Mouse (Mus musculus) kidney, adult 2 months (tissue): ENCODE results near the gene Amdhd2. TPM values are rescaled to one million over a fixed set of nuclear protein-coding genes. Genes with fewer than 3 reads are reported as not detected.

Source experiments
- DNase-seq: peaks from one replicate; pipeline ENCODE4 v3.0.0; 2021
- H3K27ac ChIP-seq: fragments of 200-500 bp; 2 replicates; pipeline ENCODE4 v1.5.1; 2012; ENCODE audit warnings: low read depth, low read length, control low read depth, inconsistent platforms; ENCODE audit not compliant: insufficient read depth
- H3K27me3 ChIP-seq: fragments of 200-500 bp; replicated peaks from 2 replicates; pipeline ENCODE4 v1.6.1; 2012; ENCODE audit warnings: mild to moderate bottlenecking, moderate library complexity, low read length, inconsistent platforms; ENCODE audit not compliant: control insufficient read depth, insufficient read depth
- H3K36me3 ChIP-seq: fragments of 200-500 bp; 2 replicates; pipeline ENCODE4 v1.6.1; 2012; ENCODE audit warnings: mild to moderate bottlenecking, moderate library complexity, low read length, inconsistent platforms; ENCODE audit not compliant: control insufficient read depth, insufficient read depth
- H3K4me1 ChIP-seq: fragments of 200-500 bp; 2 replicates; pipeline ENCODE4 v1.6.1; 2011; ENCODE audit warnings: low read length; ENCODE audit not compliant: control insufficient read depth, insufficient read depth
- H3K4me3 ChIP-seq: fragments of 200-500 bp; 2 replicates; pipeline ENCODE4 v1.5.1; 2011; ENCODE audit warnings: mild to moderate bottlenecking, low read depth, low read length, control low read depth; ENCODE audit not compliant: insufficient read depth
- CTCF ChIP-seq: fragments of 200-500 bp; conservative IDR thresholded peaks from 2 replicates; pipeline ENCODE4 v1.5.1; 2011; ENCODE audit warnings: low read depth, mild to moderate bottlenecking, control low read depth, low read length, moderate library complexity, mixed read lengths; ENCODE audit not compliant: insufficient read depth, insufficient read length
- POLR2A ChIP-seq: fragments of 200-500 bp; IDR thresholded peaks from one replicate; pipeline ENCODE4 v1.6.1; 2011; ENCODE audit warnings: low read depth, low read length, control low read depth
- WGBS: fragments of 180-500 bp; shearing (Covaris S2); methylation state at CpG from one replicate; pipeline ENCODE4 v1.1.7; 2018; 5-methylcytosine and 5-hydroxymethylcytosine counted together
- polyA plus RNA-seq: library from polyadenylated mRNA; depleted of rRNA; stranded (reverse); fragments of >200 nt; gene quantifications from 2 replicates; pipeline ENCODE4 v1.2.3, GENCODE M21; 2012; rRNA removed

The Amdhd2 gene
- 124 and 136 TPM in 2 replicates for polyA plus RNA-seq

- H3K27me3 ChIP-seq: no peaks in the 10 kb centered on the region
- TF ChIP-seq POLR2A: no peak
- TF ChIP-seq CTCF: no peak
- under 1% methylated on average over 47 of the region's 47 CpGs for WGBS
Observed at GRCm38 (mm10) chr17:24163176-24163962, at the start of gene Amdhd2. Gene Amdhd2, minus strand, starts transcription at chr17:24163766.

GRCm38 (mm10) chr17:24213186-24213585, 49.6 kb upstream of the Amdhd2 start:
- H3K27ac ChIP-seq: no peak overlapping the region
- TF ChIP-seq CTCF (no peak), POLR2A (no peak)
- H3K27me3 ChIP-seq: no peaks in the 10 kb centered on the region
- no peak for DNase-seq
- 0 out of 2 replicates have a peak, but pooled peaks cover 4% of the 10 kb centered on the region for H3K4me1 ChIP-seq
- no peak overlapping the region for H3K4me3 ChIP-seq
- no peaks in the 10 kb centered on the region for H3K36me3 ChIP-seq
- WGBS: 81% methylated on average over 6 of the region's 6 CpGs

More at GRCm38 (mm10) chr17:24163176-24163962, at the start of gene Amdhd2:
- peak within 1 kb of the TSS; percentile 84 for H3K27ac ChIP-seq
- peak; percentile 99 for DNase-seq
- peaks cover 18% of the 10 kb centered on the region for H3K4me1 ChIP-seq
- peak within 1 kb of the TSS; percentile 88 for H3K4me3 ChIP-seq
- no peaks in the 10 kb centered on the region for H3K36me3 ChIP-seq

- DNase-seq: no peak
- TF ChIP-seq POLR2A (no peak), CTCF (no peak)
- Histone ChIP-seq H3K36me3 (no peaks in the 10 kb centered on the region), H3K4me3 (no peak overlapping the region), H3K4me1 (0 out of 2 replicates have a peak, but pooled peaks cover 4% of the 10 kb centered on the region), H3K27me3 (no peaks in the 10 kb centered on the region), H3K27ac (no peak overlapping the region)
- WGBS: 48% methylated on average over 5 of the region's 5 CpGs
Observed at GRCm38 (mm10) chr17:24212441-24213018, 49.0 kb upstream of the Amdhd2 start.

- Histone ChIP-seq H3K27me3 (no peaks in the 10 kb centered on the region), H3K4me1 (0 out of 2 replicates have a peak, but pooled peaks cover 4% of the 10 kb centered on the region), H3K27ac (no peak overlapping the region), H3K4me3 (peak overlapping the region; percentile 41), H3K36me3 (no peaks in the 10 kb centered on the region)
- 16% methylated on average over 37 of the region's 37 CpGs for WGBS
- peak; percentile 75 for DNase-seq
- no peak for TF ChIP-seq POLR2A
- TF ChIP-seq CTCF: 0 out of 2 replicates have a peak, but pooled peaks have one; percentile 11
Observed at GRCm38 (mm10) chr17:24211631-24212440, 48.3 kb upstream of the Amdhd2 start.

- WGBS: 86% methylated on average over 3 of the region's 3 CpGs
- Histone ChIP-seq H3K4me3 (no peak overlapping the region), H3K27me3 (no peaks in the 10 kb centered on the region), H3K36me3 (no peaks in the 10 kb centered on the region), H3K27ac (no peak overlapping the region), H3K4me1 (peaks cover 8% of the 10 kb centered on the region; the same call in 1 of the 2 replicates)
- no peak for DNase-seq
- TF ChIP-seq POLR2A (no peak), CTCF (no peak)
Observed at GRCm38 (mm10) chr17:24210591-24210990, 47.0 kb upstream of the Amdhd2 start.

GRCm38 (mm10) chr17:24209916-24210240, 46.3 kb upstream of the Amdhd2 start:
- peaks cover 8% of the 10 kb centered on the region; the same call in 1 of the 2 replicates for H3K4me1 ChIP-seq

More at GRCm38 (mm10) chr17:24209916-24210240, 46.3 kb upstream of the Amdhd2 start:
- no peak overlapping the region for H3K4me3 ChIP-seq
- H3K27me3 ChIP-seq: no peaks in the 10 kb centered on the region
- no peaks in the 10 kb centered on the region for H3K36me3 ChIP-seq
- no peak for TF ChIP-seq CTCF
- TF ChIP-seq POLR2A: no peak
- H3K27ac ChIP-seq: no peak overlapping the region
- 93% methylated on average over 3 of the region's 3 CpGs for WGBS
- DNase-seq: no peak
